Mouse (Mus musculus) limb, embryonic 11.5 days (tissue): ENCODE data around the gene Slirp. TPM values are rescaled to one million over a fixed set of nuclear protein-coding genes. Genes with fewer than 3 reads are reported as not detected.
A peak's percentile ranks its signal among the peaks of the same experiment; 100 is the strongest.
"Not testable (repeated sequence)": the region's sequence is repeated elsewhere in the genome, so short reads cannot be mapped to it uniquely, and the experiment has no call there.

ENCODE experiments used
- ATAC-seq: fragments of 200-750 bp; cut with Nextera tagmentation; 2 replicates; pipeline ENCODE4 v1.8.0; 2017; ENCODE audit warnings: low read depth; ENCODE audit not compliant: insufficient number of reproducible peaks, low FRiP score, low TSS enrichment
- DNase-seq: peaks from one replicate; pipeline ENCODE4 v3.0.0-alpha.2; 2015; ENCODE audit warnings: low spot score
- H3K27ac ChIP-seq: fragments of 300-500 bp; sonication (generic); replicated peaks from 2 replicates; pipeline ENCODE4 v1.5.1; 2014; ENCODE audit warnings: low read depth, mild to moderate bottlenecking, low read length
- H3K27me3 ChIP-seq: fragments of 300-500 bp; sonication (generic); 2 replicates; pipeline ENCODE4 v1.6.1; 2014; ENCODE audit warnings: mild to moderate bottlenecking, low read length, mixed read lengths; ENCODE audit not compliant: control insufficient read depth, insufficient read depth
- H3K36me3 ChIP-seq: fragments of 300-500 bp; sonication (generic); 2 replicates; pipeline ENCODE4 v1.6.1; 2014; ENCODE audit warnings: mild to moderate bottlenecking, low read length, moderate library complexity, mixed read lengths; ENCODE audit not compliant: control insufficient read depth, insufficient read depth
- H3K4me1 ChIP-seq: fragments of 300-500 bp; sonication (generic); 2 replicates; pipeline ENCODE4 v1.6.1; 2014; ENCODE audit warnings: low read length, mixed read lengths; ENCODE audit not compliant: control insufficient read depth, insufficient read depth
- H3K4me2 ChIP-seq: fragments of 300-500 bp; sonication (generic); 2 replicates; pipeline ENCODE4 v1.6.1; 2014; ENCODE audit warnings: low read depth, mild to moderate bottlenecking, moderate library complexity; ENCODE audit not compliant: severe bottlenecking
- H3K4me3 ChIP-seq: fragments of 300-500 bp; sonication (generic); 2 replicates; pipeline ENCODE4 v1.5.1; 2014; ENCODE audit warnings: low read depth, low read length
- H3K9ac ChIP-seq: fragments of 300-500 bp; sonication (generic); 2 replicates; pipeline ENCODE4 v1.6.1; 2014; ENCODE audit warnings: mild to moderate bottlenecking, low read length
- H3K9me3 ChIP-seq: fragments of 300-500 bp; sonication (generic); 2 replicates; pipeline ENCODE4 v1.6.1; 2016; ENCODE audit warnings: low read length; ENCODE audit not compliant: control insufficient read depth
- WGBS: fragments of 180-500 bp; shearing (Covaris S2); extraction: QIAGEN DNeasy Blood & Tissue Kit; methylation state at CpG from one replicate; pipeline ENCODE4 v1.1.7; 2014; 5-methylcytosine and 5-hydroxymethylcytosine counted together
- microRNA-seq: library from miRNA; unstranded; fragments of <30 nt; microRNA quantifications from one replicate; pipeline ENCODE4, GENCODE M21; 2016
- polyA plus RNA-seq: library from polyadenylated mRNA; unstranded; fragments of >200 nt; fragmentation: Nextera tagmentation; extraction: Ambion mirVana; gene quantifications from 2 replicates; pipeline ENCODE4 v1.2.1, GENCODE M21; 2014

Gene Slirp
- polyA plus RNA-seq, 1 experiment from 2014 or later, result 318 TPM

DNA sequence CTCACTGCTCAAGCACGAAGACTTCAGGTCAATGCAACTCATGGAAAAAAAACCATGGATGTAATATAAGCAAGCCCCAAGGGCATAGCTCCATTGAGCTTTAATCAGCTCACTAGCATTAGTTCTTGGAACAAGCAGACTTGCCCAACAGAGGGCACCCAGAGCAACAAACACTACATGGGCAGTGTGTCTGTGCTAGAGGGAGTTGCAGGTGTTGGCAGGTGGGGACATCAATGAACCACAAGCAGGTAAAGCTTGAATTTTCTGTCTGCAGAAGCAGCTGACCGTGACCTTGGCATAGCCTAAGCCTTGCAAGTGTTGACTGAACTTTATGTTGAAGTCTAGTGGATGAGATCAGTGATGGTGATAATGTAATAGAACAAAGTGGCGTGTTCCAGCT, 31.1 kb downstream of the Slirp start:
- 0 out of 2 replicates have a peak, but pooled peaks cover 4% of the 10 kb centered on the region for H3K4me1 ChIP-seq
- H3K27me3 ChIP-seq, result no peaks in the 10 kb centered on the region
- no peaks in the 10 kb centered on the region for H3K9me3 ChIP-seq
- no peak overlapping the region for H3K27ac ChIP-seq
- ATAC-seq (no peak), DNase-seq (no peak)
- 81% methylated on average over 3 of the region's 3 CpGs for WGBS
- no peak overlapping the region for H3K4me3 ChIP-seq
- H3K9ac ChIP-seq, result no peak overlapping the region
- no peaks in the 10 kb centered on the region for H3K36me3 ChIP-seq
- H3K4me2 ChIP-seq, result no peak overlapping the region

DNA sequence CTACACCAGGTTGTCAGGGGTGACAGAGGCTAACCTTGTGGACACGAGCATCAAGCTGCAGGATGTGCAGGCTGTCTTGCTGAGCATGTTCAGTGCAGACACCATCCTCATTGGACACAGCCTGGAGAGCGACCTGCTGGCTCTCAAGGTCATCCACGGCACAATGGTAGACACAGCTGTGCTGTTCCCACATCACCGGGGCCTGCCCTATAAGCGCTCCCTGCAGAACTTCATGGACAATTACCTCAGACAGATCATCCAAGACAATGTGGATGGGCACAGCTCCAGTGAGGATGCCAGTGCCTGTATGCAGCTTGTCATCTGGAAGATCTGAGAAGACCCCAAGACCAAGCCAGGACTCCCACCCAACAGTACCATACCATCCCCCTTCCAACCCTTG, 38.8 kb downstream of the Slirp start:
- not testable (repeated sequence) for H3K4me1 ChIP-seq, H3K9me3 ChIP-seq, ATAC-seq, H3K4me3 ChIP-seq, H3K4me2 ChIP-seq, DNase-seq, H3K27me3 ChIP-seq, H3K36me3 ChIP-seq, H3K9ac ChIP-seq, H3K27ac ChIP-seq
- WGBS, result 89% methylated on average over 5 of the region's 5 CpGs

DNA sequence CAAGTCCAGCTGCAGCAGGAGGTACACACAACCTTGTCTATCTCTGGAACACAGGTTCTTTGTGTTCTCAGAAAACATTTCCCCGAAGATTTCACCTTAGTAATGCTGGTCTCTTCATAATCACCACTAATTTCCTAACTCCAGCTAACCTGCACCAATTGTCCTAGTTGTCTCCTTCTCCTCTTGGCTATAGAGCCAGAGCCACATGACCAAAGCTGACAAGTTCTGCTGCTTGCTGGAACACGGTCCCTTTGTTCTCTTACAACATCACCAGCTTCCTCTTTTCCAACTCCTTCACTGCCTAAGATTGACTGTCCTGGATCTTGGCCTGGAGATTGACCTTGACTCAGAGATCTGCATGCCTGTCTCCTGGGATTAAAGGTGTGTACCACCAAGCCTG, 45.0 kb downstream of the Slirp start:
- 63% methylated on average over 2 of the region's 2 CpGs for WGBS
- not testable (repeated sequence) for H3K27ac ChIP-seq

DNA sequence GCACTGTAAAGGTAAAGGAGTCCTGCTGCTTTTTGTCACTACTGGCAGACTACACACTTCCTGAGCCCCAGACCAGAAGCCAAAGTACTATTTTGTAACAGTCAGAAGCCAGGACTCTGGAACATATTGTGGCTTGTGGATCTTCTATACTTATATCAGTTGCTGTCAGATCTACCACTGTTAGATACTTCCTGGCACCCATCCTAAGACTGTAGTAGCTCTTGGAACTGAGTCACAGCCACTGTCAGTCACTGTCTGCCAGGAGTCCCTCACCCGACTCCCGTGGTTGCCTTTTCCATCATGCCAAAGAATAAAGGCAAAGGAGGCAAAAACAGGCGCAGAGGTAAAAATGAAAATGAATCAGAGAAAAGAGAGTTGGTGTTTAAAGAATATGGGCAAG, 50.7 kb downstream of the Slirp start, which contains the start of gene Gm5788:
Gene Gm5788 (plus strand): TSS at position 301 of the 400 bp plus-strand sequence.
- H3K27ac ChIP-seq, DNase-seq, H3K36me3 ChIP-seq, ATAC-seq, H3K9me3 ChIP-seq, H3K27me3 ChIP-seq, H3K4me1 ChIP-seq, H3K4me2 ChIP-seq, H3K9ac ChIP-seq, H3K4me3 ChIP-seq: not testable (repeated sequence)
- 91% methylated on average over 3 of the region's 3 CpGs for WGBS

More for the DNA sequence above, 45.0 kb downstream of the Slirp start:
- not testable (repeated sequence) for DNase-seq, ATAC-seq, H3K9ac ChIP-seq, H3K4me1 ChIP-seq, H3K4me3 ChIP-seq, H3K36me3 ChIP-seq, H3K27me3 ChIP-seq, H3K4me2 ChIP-seq, H3K9me3 ChIP-seq

Small RNA genes lying within 50 kb of the gene (microRNA-seq; reads per million reads assigned to microRNA genes)
- 22.3 reads per million, percentile 30 among the genes with 10 or more reads in this experiment for gene Mir3068

Other genes with a start within 250 kb of the Slirp start
- gene Samd15, start 244.2 kb upstream of the Slirp start, polyA plus RNA-seq, result 0.88 and 1.1 TPM in 2 replicates
- gene Tmed8, start 243.4 kb upstream of the Slirp start, polyA plus RNA-seq, result 3.0 and 3.2 TPM in 2 replicates
- 0.71 and 1.2 TPM in 2 replicates for gene Noxred1, start 205.2 kb upstream of the Slirp start, polyA plus RNA-seq
- gene Vipas39, start 177.6 kb upstream of the Slirp start, polyA plus RNA-seq, result 55.2 and 57.8 TPM in 2 replicates
- gene Ahsa1, start 177.4 kb upstream of the Slirp start, polyA plus RNA-seq, result 266 and 267 TPM in 2 replicates
- gene Ism2, start 144.2 kb upstream of the Slirp start, polyA plus RNA-seq, result 1.1 and 1.6 TPM in 2 replicates
- 53.9 and 63.4 TPM in 2 replicates for gene Sptlc2, start 55.5 kb upstream of the Slirp start, polyA plus RNA-seq
- gene Alkbh1, start 121 bp downstream of the Slirp start, polyA plus RNA-seq, result 64.3 and 70.1 TPM in 2 replicates
- gene Snw1, start 28.4 kb downstream of the Slirp start, polyA plus RNA-seq, result 169 and 183 TPM in 2 replicates
- not detected in 2 replicates for gene Gm5788, start 50.8 kb downstream of the Slirp start, polyA plus RNA-seq
- gene Gm8300, start 70.4 kb downstream of the Slirp start, polyA plus RNA-seq, result not detected in 2 replicates
- gene Oog1, start 158.8 kb downstream of the Slirp start, polyA plus RNA-seq, result not detected in 2 replicates
- gene Gm4027, start 175.0 kb downstream of the Slirp start, polyA plus RNA-seq, result not detected in 2 replicates
- gene Gm16381, start 200.7 kb downstream of the Slirp start, polyA plus RNA-seq, result not detected in 2 replicates